Mouse (Mus musculus): ENCODE data around the gene Stard13.

Stard13 gene

GRCm38 (mm10) chr5:151105054-151105971 lies 128.3 kb downstream of the Stard13 start:
- DNase-seq (ENCODE audit: low read depth, low spot score), result no peak

- no peak for DNase-seq (ENCODE audit: low read depth, low spot score)
These were observed 129.1 kb downstream of the Stard13 start for GRCm38 (mm10) chr5:151104354-151105053.

GRCm38 (mm10) chr5:151103284-151103683 lies 130.4 kb downstream of the Stard13 start:
- DNase-seq (ENCODE audit: low read depth, low spot score), result no peak

GRCm38 (mm10) chr5:151102262-151102661 lies 131.4 kb downstream of the Stard13 start:
- no peak for DNase-seq (ENCODE audit: low read depth, low spot score)

GRCm38 (mm10) chr5:151096012-151096411 lies 137.6 kb downstream of the Stard13 start:
- no peak for DNase-seq (ENCODE audit: low read depth, low spot score)

- peak; percentile 79 for DNase-seq (ENCODE audit: low read depth, low spot score)
These were observed 140.6 kb downstream of the Stard13 start for GRCm38 (mm10) chr5:151092886-151093665.

GRCm38 (mm10) chr5:151090996-151091395 lies 142.6 kb downstream of the Stard13 start:
- DNase-seq (ENCODE audit: low read depth, low spot score), result no peak

GRCm38 (mm10) chr5:151089201-151089600 lies 144.4 kb downstream of the Stard13 start:
- no peak for DNase-seq (ENCODE audit: low read depth, low spot score)

GRCm38 (mm10) chr5:151086425-151087202 lies 147.0 kb downstream of the Stard13 start:
- DNase-seq (ENCODE audit: low read depth, low spot score), result no peak

GRCm38 (mm10) chr5:151085749-151086148 lies 147.9 kb downstream of the Stard13 start:
- no peak for DNase-seq (ENCODE audit: low read depth, low spot score)

- no peak for DNase-seq (ENCODE audit: low read depth, low spot score)
These were observed 153.4 kb downstream of the Stard13 start for GRCm38 (mm10) chr5:151080276-151080675.

GRCm38 (mm10) chr5:151077953-151078352 lies 155.7 kb downstream of the Stard13 start:
- DNase-seq (ENCODE audit: low read depth, low spot score), result no peak

- DNase-seq (ENCODE audit: low read depth, low spot score), result no peak
These were observed 156.7 kb downstream of the Stard13 start for GRCm38 (mm10) chr5:151076917-151077316.

- no peak for DNase-seq (ENCODE audit: low read depth, low spot score)
These were observed 159.4 kb downstream of the Stard13 start for GRCm38 (mm10) chr5:151074282-151074681.

GRCm38 (mm10) chr5:151071430-151071829 lies 162.2 kb downstream of the Stard13 start:
- no peak for DNase-seq (ENCODE audit: low read depth, low spot score)

- DNase-seq (ENCODE audit: low read depth, low spot score), result peak; percentile 37
These were observed 162.7 kb downstream of the Stard13 start for GRCm38 (mm10) chr5:151070896-151071295.

GRCm38 (mm10) chr5:151069569-151069968 lies 164.1 kb downstream of the Stard13 start:
- peak; percentile 97 for DNase-seq (ENCODE audit: low read depth, low spot score)

- peak; percentile 75 for DNase-seq (ENCODE audit: low read depth, low spot score)
These were observed 167.6 kb downstream of the Stard13 start for GRCm38 (mm10) chr5:151066016-151066415.

GRCm38 (mm10) chr5:151065228-151065627 lies 168.4 kb downstream of the Stard13 start:
- DNase-seq (ENCODE audit: low read depth, low spot score), result peak; percentile 90

GRCm38 (mm10) chr5:151061942-151062341 lies 171.7 kb downstream of the Stard13 start:
- no peak for DNase-seq (ENCODE audit: low read depth, low spot score)

GRCm38 (mm10) chr5:151060476-151060875 lies 173.2 kb downstream of the Stard13 start:
- no peak for DNase-seq (ENCODE audit: low read depth, low spot score)

Measured in 3T3-L1 (cell line).